In the genomic region with DNA sequence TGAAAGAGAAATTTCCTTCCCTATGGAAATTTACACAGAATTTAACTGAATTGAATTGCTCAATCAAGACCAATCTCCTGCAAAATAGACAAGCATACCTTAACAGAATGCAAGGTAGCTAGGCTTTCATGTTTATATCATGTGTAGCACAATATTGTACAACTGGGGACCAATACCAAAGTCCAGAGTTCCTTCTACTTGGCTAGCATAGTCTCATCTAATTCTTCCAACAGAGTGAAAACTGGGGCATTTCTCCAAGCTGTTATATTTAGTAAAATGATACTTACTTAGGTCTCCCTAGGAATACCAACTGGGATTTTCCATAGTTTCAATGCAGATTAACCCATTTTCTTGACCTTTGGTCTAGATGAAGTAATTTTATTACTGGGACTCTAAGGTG, we compare ENCODE assay signal across 24 mouse cellular contexts.
"Had no signal": no experiment of that assay in that cellular context is flagged by ENCODE, and none has a peak within 500 bp of the region (broad histone marks: within the 10 kb centered on the region; RNA-seq: fewer than 3 reads in every experiment).

No protein-coding gene starts in this region.

- H3K27ac ChIP-seq: heart, embryonic 10.5 days; hindbrain, embryonic 10.5 days; hindbrain, embryonic 12.5 days; hindbrain, embryonic 14.5 days; layer of hippocampus, adult 2 months; left cerebral cortex, adult 2 months; limb, embryonic 10.5 days; limb, embryonic 12.5 days; liver, embryonic 12.5 days; liver, embryonic 14.5 days had no signal

- ATAC-seq: hindbrain, embryonic 16.5 days; inflammation-experienced regulatory T-cells, adult 6 months; intestine, embryonic 16.5 days; liver, embryonic 12.5 days had no signal

- DNase-seq: gastrocnemius, adult 2 months; gastrocnemius, postnatal 10 days; gastrocnemius, postnatal 25 days; heart, adult 18-20 months; heart, postnatal 10 days; heart, postnatal 4 days; kidney, adult 8-10 months; kidney, postnatal 10 days; kidney, postnatal 25 days; kidney, postnatal 4 days had no signal

- H3K9me3 ChIP-seq: heart, embryonic 10.5 days; heart, embryonic 12.5 days; hindbrain, embryonic 10.5 days; hindbrain, embryonic 12.5 days; limb, embryonic 10.5 days; limb, embryonic 12.5 days; liver, embryonic 12.5 days had no signal

- H3K4me2 ChIP-seq: heart, embryonic 12.5 days; hindbrain, embryonic 12.5 days; hindbrain, embryonic 14.5 days; limb, embryonic 12.5 days; liver, embryonic 12.5 days had no signal

- H3K4me3 ChIP-seq: gastrocnemius, adult 2 months; heart, embryonic 10.5 days; heart, embryonic 12.5 days; hindbrain, embryonic 10.5 days; hindbrain, embryonic 12.5 days; layer of hippocampus, adult 2 months; left cerebral cortex, adult 2 months; limb, embryonic 10.5 days; limb, embryonic 12.5 days; liver, embryonic 12.5 days had no signal

- H3K9ac ChIP-seq: heart, embryonic 12.5 days; hindbrain, embryonic 12.5 days; hindbrain, embryonic 14.5 days; limb, embryonic 12.5 days; liver, embryonic 12.5 days; liver, embryonic 14.5 days had no signal

- H3K27me3 ChIP-seq: heart, embryonic 12.5 days; hindbrain, embryonic 12.5 days; limb, embryonic 12.5 days; liver, embryonic 12.5 days had no signal

- H3K4me1 ChIP-seq: heart, embryonic 10.5 days; hindbrain, embryonic 10.5 days; hindbrain, embryonic 12.5 days had no signal
